Mouse (Mus musculus) limb, embryonic 13.5 days (tissue): ENCODE measurements at regions not wholly inside any gene's neighbourhood (a gene's known extent, or its start where the extent isn't known, plus 50 kb on each side); places are given as distances from the start of the nearest gene placed in this dataset.

Experiments used
- ATAC-seq: fragments of 200-750 bp; cut with Nextera tagmentation; 2 replicates; pipeline ENCODE4 v1.8.0; 2017; ENCODE audit warnings: low read depth, moderate number of reproducible peaks, moderate TSS enrichment; ENCODE audit not compliant: low FRiP score
- H3K27ac ChIP-seq: fragments of 300-500 bp; sonication (generic); 2 replicates; pipeline ENCODE4 v1.5.1; 2015; ENCODE audit warnings: inconsistent platforms, mild to moderate bottlenecking, moderate library complexity
- H3K27me3 ChIP-seq: fragments of 300-500 bp; sonication (generic); 2 replicates; pipeline ENCODE4 v1.6.1; 2015; ENCODE audit warnings: mild to moderate bottlenecking, inconsistent platforms
- H3K36me3 ChIP-seq: fragments of 300-500 bp; sonication (generic); 2 replicates; pipeline ENCODE4 v1.6.1; 2015; ENCODE audit warnings: inconsistent platforms, mild to moderate bottlenecking, moderate library complexity
- H3K4me1 ChIP-seq: fragments of 300-500 bp; sonication (generic); 2 replicates; pipeline ENCODE4 v1.6.1; 2015; ENCODE audit warnings: inconsistent platforms
- H3K4me2 ChIP-seq: fragments of 300-500 bp; sonication (generic); replicated peaks from 2 replicates; pipeline ENCODE4 v1.6.1; 2015; ENCODE audit warnings: inconsistent platforms, mild to moderate bottlenecking, moderate library complexity
- H3K4me3 ChIP-seq: fragments of 300-500 bp; sonication (generic); 2 replicates; pipeline ENCODE4 v1.5.1; 2015; ENCODE audit warnings: moderate library complexity, mild to moderate bottlenecking, inconsistent platforms
- H3K9ac ChIP-seq: fragments of 300-500 bp; sonication (generic); 2 replicates; pipeline ENCODE4 v1.6.1; 2015; ENCODE audit warnings: mild to moderate bottlenecking, inconsistent platforms
- H3K9me3 ChIP-seq: fragments of 300-500 bp; sonication (generic); 2 replicates; pipeline ENCODE4 v1.6.1; 2016; ENCODE audit warnings: inconsistent platforms
- WGBS: fragments of 180-500 bp; shearing (Covaris S2); methylation state at CpG from one replicate; pipeline ENCODE4 v1.1.7; 2015; 5-methylcytosine and 5-hydroxymethylcytosine counted together

GRCm38 (mm10) chr3:147825337-147825736 is 973.2 kb downstream of the Ttll7 start:
- Histone ChIP-seq H3K4me3 (no peak overlapping the region), H3K27ac (no peak overlapping the region), H3K9me3 (peaks cover 4% of the 10 kb centered on the region; the same call in 1 of the 2 replicates), H3K4me1 (no peaks in the 10 kb centered on the region), H3K27me3 (no peaks in the 10 kb centered on the region), H3K36me3 (no peaks in the 10 kb centered on the region), H3K4me2 (no peak overlapping the region), H3K9ac (no peak overlapping the region)
- 77% methylated on average over 1 of the region's 1 CpGs for WGBS
- ATAC-seq, result no peak

DNA sequence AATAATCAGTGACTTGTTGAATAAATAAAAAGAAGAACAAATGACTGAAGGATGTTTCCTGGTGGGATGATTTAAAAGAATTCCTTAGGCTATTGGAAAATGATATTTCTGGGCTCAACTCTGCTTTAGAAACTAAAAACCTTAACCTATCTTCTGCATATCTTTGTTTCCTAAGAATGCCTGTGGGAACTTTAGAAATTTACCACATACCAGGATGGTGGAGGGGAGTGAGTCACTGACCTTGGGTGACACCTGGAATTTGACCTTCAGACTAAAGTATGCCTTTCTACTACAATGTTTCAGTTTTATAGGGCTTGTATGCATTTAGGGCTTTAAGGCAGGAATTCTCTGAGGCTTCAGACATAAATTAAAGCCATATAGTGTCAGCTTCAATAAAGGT is 972.3 kb downstream of the Ttll7 start:
- H3K4me3 ChIP-seq, result no peak overlapping the region
- no peak overlapping the region for H3K9ac ChIP-seq
- peaks cover 4% of the 10 kb centered on the region; the same call in 1 of the 2 replicates for H3K9me3 ChIP-seq
- no peaks in the 10 kb centered on the region for H3K36me3 ChIP-seq
- no peak overlapping the region for H3K4me2 ChIP-seq
- no peak for ATAC-seq
- no peak overlapping the region for H3K27ac ChIP-seq
- no peaks in the 10 kb centered on the region for H3K4me1 ChIP-seq
- no peaks in the 10 kb centered on the region for H3K27me3 ChIP-seq

GRCm38 (mm10) chr3:147814080-147814650 is 962.0 kb downstream of the Ttll7 start:
- Histone ChIP-seq H3K4me2 (no peak overlapping the region), H3K27me3 (no peaks in the 10 kb centered on the region), H3K9me3 (no peaks in the 10 kb centered on the region), H3K4me1 (no peaks in the 10 kb centered on the region), H3K36me3 (no peaks in the 10 kb centered on the region), H3K4me3 (no peak overlapping the region), H3K9ac (no peak overlapping the region), H3K27ac (no peak overlapping the region)
- no peak for ATAC-seq

DNA sequence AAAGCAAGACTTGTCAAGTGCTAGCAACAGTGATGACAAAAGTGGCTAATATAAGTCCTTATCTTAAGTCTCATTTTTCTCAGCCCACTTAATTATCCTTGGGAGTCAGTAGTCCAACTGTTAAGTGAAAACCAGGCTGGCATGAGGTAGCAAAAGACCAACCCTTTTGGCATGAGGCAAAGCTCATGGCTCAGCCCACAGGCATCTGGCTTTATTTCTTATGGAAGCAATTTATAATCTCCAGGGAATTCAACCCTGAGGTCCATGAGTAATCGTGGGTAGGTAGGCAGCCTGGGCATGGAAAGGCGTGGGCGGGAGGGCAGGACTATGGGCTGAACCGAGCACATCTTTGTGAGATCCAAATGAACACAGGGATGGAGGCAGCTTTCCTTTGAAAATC is 950.4 kb downstream of the Ttll7 start:
- Histone ChIP-seq H3K4me2 (no peak overlapping the region), H3K27ac (no peak overlapping the region), H3K9me3 (no peaks in the 10 kb centered on the region), H3K4me3 (no peak overlapping the region), H3K27me3 (no peaks in the 10 kb centered on the region), H3K36me3 (no peaks in the 10 kb centered on the region), H3K9ac (no peak overlapping the region), H3K4me1 (no peaks in the 10 kb centered on the region)
- ATAC-seq, result no peak
- WGBS, result 84% methylated on average over 4 of the region's 4 CpGs

DNA sequence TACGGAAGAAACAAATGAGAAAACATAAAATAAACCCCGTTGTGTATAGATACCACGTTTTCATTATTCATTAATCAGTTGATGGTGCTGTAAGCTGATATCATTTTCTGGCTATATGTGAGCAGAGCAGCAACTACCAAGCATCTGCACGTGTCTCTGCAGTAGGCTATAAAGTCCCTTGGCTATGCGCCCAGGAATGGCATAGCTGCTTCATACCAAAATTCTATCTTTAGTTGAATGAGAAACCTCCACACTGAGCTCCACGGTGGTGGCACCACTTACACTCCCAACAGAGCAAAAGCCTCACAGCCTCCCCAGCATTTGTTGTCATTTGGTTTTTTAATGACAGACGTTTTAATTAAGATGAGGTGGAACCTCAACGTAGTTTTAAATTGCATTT is 944.4 kb downstream of the Ttll7 start:
- H3K27ac ChIP-seq, result no peak overlapping the region
- no peaks in the 10 kb centered on the region for H3K36me3 ChIP-seq
- H3K4me1 ChIP-seq, result 0 out of 2 replicates have a peak, but pooled peaks cover 5% of the 10 kb centered on the region
- no peak overlapping the region for H3K4me2 ChIP-seq
- H3K27me3 ChIP-seq, result no peaks in the 10 kb centered on the region
- H3K9me3 ChIP-seq, result no peaks in the 10 kb centered on the region
- 65% methylated on average over 8 of the region's 8 CpGs for WGBS
- H3K9ac ChIP-seq, result no peak overlapping the region
- ATAC-seq, result no peak
- no peak overlapping the region for H3K4me3 ChIP-seq

GRCm38 (mm10) chr3:147795116-147795515 is 942.9 kb downstream of the Ttll7 start:
- Histone ChIP-seq H3K27me3 (no peaks in the 10 kb centered on the region), H3K27ac (no peak overlapping the region), H3K9ac (no peak overlapping the region), H3K4me1 (0 out of 2 replicates have a peak, but pooled peaks cover 5% of the 10 kb centered on the region), H3K4me2 (no peak overlapping the region), H3K4me3 (no peak overlapping the region), H3K36me3 (no peaks in the 10 kb centered on the region), H3K9me3 (no peaks in the 10 kb centered on the region)
- ATAC-seq, result no peak

GRCm38 (mm10) chr3:147786555-147786954 is 934.4 kb downstream of the Ttll7 start:
- no peaks in the 10 kb centered on the region for H3K9me3 ChIP-seq
- H3K4me1 ChIP-seq, result no peaks in the 10 kb centered on the region
- H3K27me3 ChIP-seq, result no peaks in the 10 kb centered on the region
- H3K4me3 ChIP-seq, result no peak overlapping the region
- H3K27ac ChIP-seq, result no peak overlapping the region
- no peaks in the 10 kb centered on the region for H3K36me3 ChIP-seq
- no peak overlapping the region for H3K4me2 ChIP-seq
- H3K9ac ChIP-seq, result no peak overlapping the region
- 19% methylated on average over 2 of the region's 2 CpGs for WGBS
- ATAC-seq, result no peak

DNA sequence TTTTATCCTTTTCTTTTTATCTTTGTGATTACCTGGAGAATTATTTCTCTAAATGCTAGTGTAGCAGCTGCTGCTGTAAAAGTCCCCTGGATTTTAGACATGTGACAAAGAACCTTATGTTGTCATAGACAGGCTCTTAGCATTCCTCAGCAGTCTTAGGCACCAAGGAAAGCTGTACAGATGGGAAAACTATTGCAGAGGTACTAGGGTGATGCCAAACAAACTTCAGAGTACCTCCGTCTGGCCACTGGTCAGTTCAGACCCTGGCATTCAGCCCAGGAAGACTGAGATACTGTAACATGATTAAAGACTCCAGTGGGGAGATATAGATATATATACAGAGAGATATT is 898.6 kb downstream of the Ttll7 start:
- Histone ChIP-seq H3K4me2 (no peak overlapping the region), H3K9ac (no peak overlapping the region), H3K9me3 (no peaks in the 10 kb centered on the region), H3K4me3 (no peak overlapping the region), H3K36me3 (no peaks in the 10 kb centered on the region), H3K4me1 (peaks cover 11% of the 10 kb centered on the region), H3K27ac (no peak overlapping the region), H3K27me3 (no peaks in the 10 kb centered on the region)
- no peak for ATAC-seq
- 73% methylated on average over 1 of the region's 1 CpGs for WGBS

DNA sequence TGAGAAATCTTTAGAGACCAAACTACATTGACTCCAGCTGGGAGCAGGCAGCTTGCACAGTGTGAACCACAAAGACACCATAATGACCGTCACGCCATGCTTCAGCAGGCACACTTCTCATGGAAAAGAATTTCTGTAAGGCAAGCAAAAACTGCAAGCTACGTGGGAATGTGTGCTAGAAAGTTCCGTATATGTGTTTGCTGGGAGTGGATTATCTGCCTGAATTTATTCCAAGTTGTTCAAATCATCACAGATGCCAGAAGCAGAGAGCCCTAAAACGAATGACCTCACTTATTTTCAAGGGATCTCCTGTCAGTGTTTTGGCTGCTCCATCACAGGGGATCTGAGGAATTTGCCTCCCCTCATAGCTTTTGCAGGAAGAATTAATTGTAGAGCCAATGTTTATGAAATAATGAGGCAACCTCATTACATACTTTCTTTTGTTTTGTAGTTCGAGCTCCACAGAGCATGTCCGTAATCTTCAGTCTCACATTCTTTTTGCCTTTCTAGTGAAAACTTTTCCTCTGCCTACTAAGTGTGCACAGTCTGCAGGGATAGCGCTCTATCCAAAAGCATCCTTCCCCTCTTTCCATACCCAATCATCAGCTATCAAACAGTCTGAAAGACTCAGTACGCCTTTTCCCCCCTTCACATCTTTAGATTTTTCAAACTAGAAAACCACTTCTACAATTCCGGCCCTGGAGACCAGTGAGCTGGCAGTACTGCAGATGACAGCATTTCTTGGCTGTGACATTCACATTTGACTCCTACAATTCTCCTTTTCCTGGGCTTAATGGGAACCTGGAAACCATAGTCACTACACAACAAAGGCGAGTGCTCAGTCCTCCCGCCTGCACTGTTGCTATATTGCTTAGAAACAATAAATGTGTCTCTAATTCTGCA is 898.0 kb downstream of the Ttll7 start:
- 65% methylated on average over 12 of the region's 12 CpGs for WGBS
- H3K9ac ChIP-seq, result no peak overlapping the region
- H3K4me1 ChIP-seq, result peaks cover 11% of the 10 kb centered on the region
- H3K27me3 ChIP-seq, result no peaks in the 10 kb centered on the region
- no peaks in the 10 kb centered on the region for H3K36me3 ChIP-seq
- no peak overlapping the region for H3K4me3 ChIP-seq
- no peak overlapping the region for H3K4me2 ChIP-seq
- H3K9me3 ChIP-seq, result no peaks in the 10 kb centered on the region
- ATAC-seq, result no peak; the same call in 1 of the 2 replicates
- H3K27ac ChIP-seq, result no peak overlapping the region

- Histone ChIP-seq H3K9ac (no peak overlapping the region), H3K4me1 (peaks cover 11% of the 10 kb centered on the region)
- no peak for ATAC-seq
Observed at GRCm38 (mm10) chr3:147749442-147749841, 897.3 kb downstream of the Ttll7 start.

DNA sequence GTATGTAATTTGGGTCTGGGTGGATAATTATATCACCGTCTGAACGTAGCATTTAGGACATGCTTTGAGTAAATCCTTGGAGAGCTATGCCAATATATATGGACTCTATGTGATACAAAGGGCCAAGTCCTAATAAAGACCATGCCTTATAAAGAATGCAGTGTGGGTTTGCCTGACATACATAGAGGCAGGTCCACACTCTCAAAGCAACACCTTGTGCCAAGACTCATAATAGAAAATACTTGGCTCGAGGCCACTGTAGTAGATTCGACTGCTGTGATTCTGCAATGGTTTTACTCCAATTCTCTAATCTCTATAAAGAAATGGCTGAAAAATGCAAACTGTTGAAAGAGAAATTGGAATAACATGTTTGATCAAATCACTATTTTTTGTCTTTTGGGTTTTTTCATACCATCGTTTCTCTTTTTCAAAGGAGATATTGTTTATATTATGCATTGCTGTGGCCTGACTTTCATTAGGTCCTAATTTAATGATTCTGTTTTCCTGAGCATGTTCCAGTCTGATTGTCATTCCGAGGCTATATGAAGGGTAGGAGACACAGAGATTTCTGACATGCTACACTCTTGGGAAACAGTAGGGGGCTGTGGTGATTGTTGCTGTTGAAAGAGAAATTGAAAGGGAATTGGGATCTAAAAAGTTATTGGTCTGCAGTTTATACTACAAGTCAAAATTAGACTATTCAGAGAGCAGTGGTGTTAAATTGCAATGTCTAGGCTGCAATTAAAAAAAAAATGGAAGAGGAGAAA is 884.7 kb downstream of the Ttll7 start:
- peak; percentile 80 for ATAC-seq
- no peak overlapping the region for H3K27ac ChIP-seq
- WGBS, result 42% methylated on average over 6 of the region's 6 CpGs
- H3K9ac ChIP-seq, result no peak overlapping the region
- H3K4me1 ChIP-seq, result peaks cover 7% of the 10 kb centered on the region; the same call in 1 of the 2 replicates
- H3K36me3 ChIP-seq, result no peaks in the 10 kb centered on the region
- H3K4me3 ChIP-seq, result no peak overlapping the region
- no peak overlapping the region for H3K4me2 ChIP-seq
- H3K9me3 ChIP-seq, result no peaks in the 10 kb centered on the region
- no peaks in the 10 kb centered on the region for H3K27me3 ChIP-seq

More at GRCm38 (mm10) chr3:147749442-147749841, 897.3 kb downstream of the Ttll7 start:
- H3K36me3 ChIP-seq, result no peaks in the 10 kb centered on the region
- no peak overlapping the region for H3K4me3 ChIP-seq
- no peak overlapping the region for H3K27ac ChIP-seq
- H3K9me3 ChIP-seq, result no peaks in the 10 kb centered on the region
- no peaks in the 10 kb centered on the region for H3K27me3 ChIP-seq
- H3K4me2 ChIP-seq, result no peak overlapping the region
- WGBS, result 83% methylated on average over 5 of the region's 5 CpGs

GRCm38 (mm10) chr3:147716391-147716790 is 864.2 kb downstream of the Ttll7 start:
- Histone ChIP-seq H3K27me3 (no peaks in the 10 kb centered on the region), H3K36me3 (no peaks in the 10 kb centered on the region), H3K27ac (no peak overlapping the region), H3K4me1 (0 out of 2 replicates have a peak, but pooled peaks cover 4% of the 10 kb centered on the region), H3K9ac (no peak overlapping the region), H3K9me3 (no peaks in the 10 kb centered on the region), H3K4me3 (no peak overlapping the region), H3K4me2 (no peak overlapping the region)
- WGBS, result 35% methylated on average over 4 of the region's 4 CpGs
- ATAC-seq, result no peak
